Mouse (Mus musculus) embryonic facial prominence, embryonic 14.5 days (tissue): ENCODE results near the gene Gm853. TPM values are rescaled to one million over a fixed set of nuclear protein-coding genes. Genes with fewer than 3 reads are reported as not detected.

Experiments used
- ATAC-seq: fragments of 200-750 bp; cut with Nextera tagmentation; 2 replicates; pipeline ENCODE4 v1.8.0; 2017; ENCODE audit warnings: low read depth, moderate number of reproducible peaks, moderate TSS enrichment
- DNase-seq: peaks from one replicate; pipeline ENCODE4 v3.0.0-alpha.2; 2015; ENCODE audit warnings: low spot score
- H3K27ac ChIP-seq: fragments of 300-500 bp; sonication (generic); replicated peaks from 2 replicates; pipeline ENCODE4 v1.5.1; 2014; ENCODE audit warnings: low read depth, mild to moderate bottlenecking, low read length, moderate library complexity
- H3K27me3 ChIP-seq: fragments of 300-500 bp; sonication (generic); replicated peaks from 2 replicates; pipeline ENCODE4 v1.6.1; 2014; ENCODE audit warnings: low read length; ENCODE audit not compliant: control insufficient read depth, insufficient read depth
- H3K36me3 ChIP-seq: fragments of 300-500 bp; sonication (generic); 2 replicates; pipeline ENCODE4 v1.6.1; 2014; ENCODE audit warnings: low read length, mixed read lengths; ENCODE audit not compliant: control insufficient read depth, insufficient read depth
- H3K4me1 ChIP-seq: fragments of 300-500 bp; sonication (generic); 2 replicates; pipeline ENCODE4 v1.6.1; 2014; ENCODE audit warnings: antibody characterized with exemption, low read length; ENCODE audit not compliant: control insufficient read depth, insufficient read depth
- H3K4me2 ChIP-seq: fragments of 300-500 bp; sonication (generic); 2 replicates; pipeline ENCODE4 v1.6.1; 2014; ENCODE audit warnings: low read depth, mild to moderate bottlenecking, low read length, moderate library complexity, mixed read lengths
- H3K4me3 ChIP-seq: fragments of 300-500 bp; sonication (generic); 2 replicates; pipeline ENCODE4 v1.5.1; 2014; ENCODE audit warnings: low read depth, mild to moderate bottlenecking, low read length
- H3K9ac ChIP-seq: fragments of 300-500 bp; sonication (generic); 2 replicates; pipeline ENCODE4 v1.6.1; 2014; ENCODE audit warnings: low read depth, mild to moderate bottlenecking, low read length, moderate library complexity, mixed read lengths
- H3K9me3 ChIP-seq: fragments of 300-500 bp; sonication (generic); 2 replicates; pipeline ENCODE4 v1.6.1; 2016; ENCODE audit warnings: low read length; ENCODE audit not compliant: control insufficient read depth
- WGBS: fragments of 180-500 bp; shearing (Covaris S2); extraction: QIAGEN DNeasy Blood & Tissue Kit; methylation state at CpG from one replicate; pipeline ENCODE4 v1.1.7; 2014; 5-methylcytosine and 5-hydroxymethylcytosine counted together
- polyA plus RNA-seq: library from polyadenylated mRNA; unstranded; fragments of >200 nt; fragmentation: Nextera tagmentation; extraction: Ambion mirVana; gene quantifications from 2 replicates; pipeline ENCODE4 v1.2.1, GENCODE M21; 2014

Gm853 gene
- polyA plus RNA-seq = not detected in 2 replicates

DNA sequence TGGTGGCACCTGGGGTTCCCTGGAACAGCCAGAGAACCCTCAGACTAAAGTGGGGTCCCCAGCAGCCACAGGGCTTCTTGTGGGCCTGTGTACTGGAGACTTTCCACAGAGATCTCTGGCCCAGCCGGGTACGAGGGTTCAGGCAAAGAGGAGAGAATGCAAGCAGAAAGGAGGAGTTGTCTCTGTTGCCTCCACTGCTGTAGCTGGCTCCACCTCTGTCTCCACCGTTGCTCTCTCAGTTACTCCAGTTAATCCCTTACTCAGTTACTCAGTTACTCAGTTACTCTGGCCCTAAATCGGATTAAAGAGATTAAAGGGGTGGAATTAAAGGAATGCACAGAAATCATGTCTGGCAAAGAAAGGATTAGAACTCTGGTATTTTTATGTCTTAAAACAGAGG lies at the start of gene Gm853:
Gm853 (minus strand) TSS at position 223 of the 400 bp plus-strand sequence.
- ATAC-seq (no peak), DNase-seq (no peak)
- WGBS = 54% methylated on average over 4 of the region's 4 CpGs
- no peak within 1 kb of the TSS for H3K4me2 ChIP-seq
- no peaks in the 10 kb centered on the region for H3K4me1 ChIP-seq
- no peak within 1 kb of the TSS for H3K27ac ChIP-seq
- H3K36me3 ChIP-seq = no peaks in the 10 kb centered on the region
- H3K9ac ChIP-seq = no peak within 1 kb of the TSS
- no peaks in the 10 kb centered on the region for H3K27me3 ChIP-seq
- H3K4me3 ChIP-seq = no peak within 1 kb of the TSS
- no peaks in the 10 kb centered on the region for H3K9me3 ChIP-seq

DNA sequence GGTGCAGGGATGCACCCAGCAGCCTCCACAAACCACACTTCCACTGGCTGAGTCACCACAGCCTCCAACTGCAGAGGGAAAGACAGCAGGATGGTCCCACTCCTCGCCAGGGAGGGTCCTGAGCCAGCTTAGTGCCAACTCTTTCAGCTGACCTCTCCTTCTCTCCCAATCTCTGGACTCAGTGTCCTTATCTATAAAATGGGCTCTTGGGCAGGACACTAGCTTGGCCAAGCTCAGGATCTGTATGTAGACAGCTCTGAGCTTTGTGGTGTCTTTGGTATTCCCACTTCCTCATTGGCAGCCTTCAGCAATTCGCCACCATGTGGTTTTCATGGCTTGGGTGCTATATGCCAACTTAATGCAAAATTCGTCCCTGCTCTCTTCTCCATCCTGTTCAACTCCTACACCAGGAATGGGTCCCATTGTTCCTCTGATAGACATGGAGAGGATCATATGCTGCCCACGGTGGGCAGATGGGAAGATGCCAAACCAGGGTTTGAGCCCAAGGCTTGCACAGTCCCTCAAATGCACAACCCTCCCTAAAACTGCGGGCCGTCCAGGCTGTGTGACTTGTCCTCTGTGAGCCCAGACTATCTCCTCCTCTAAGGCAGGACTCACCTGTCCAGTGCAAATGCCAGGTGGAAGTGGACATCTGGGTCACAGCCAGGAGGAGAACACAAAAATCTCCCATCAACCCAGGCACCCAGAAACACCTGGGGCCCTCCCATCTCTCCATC lies 48.6 kb upstream of the Gm853 start:
- ATAC-seq (no peak), DNase-seq (no peak)
- 85% methylated on average over 6 of the region's 6 CpGs for WGBS
- no peaks in the 10 kb centered on the region for H3K9me3 ChIP-seq
- no peaks in the 10 kb centered on the region for H3K27me3 ChIP-seq
- H3K4me2 ChIP-seq = no peak overlapping the region
- no peak overlapping the region for H3K4me3 ChIP-seq
- H3K36me3 ChIP-seq = 0 out of 2 replicates have a peak, but pooled peaks cover 11% of the 10 kb centered on the region
- no peak overlapping the region for H3K9ac ChIP-seq
- H3K4me1 ChIP-seq = peaks cover 8% of the 10 kb centered on the region
- no peak overlapping the region for H3K27ac ChIP-seq

DNA sequence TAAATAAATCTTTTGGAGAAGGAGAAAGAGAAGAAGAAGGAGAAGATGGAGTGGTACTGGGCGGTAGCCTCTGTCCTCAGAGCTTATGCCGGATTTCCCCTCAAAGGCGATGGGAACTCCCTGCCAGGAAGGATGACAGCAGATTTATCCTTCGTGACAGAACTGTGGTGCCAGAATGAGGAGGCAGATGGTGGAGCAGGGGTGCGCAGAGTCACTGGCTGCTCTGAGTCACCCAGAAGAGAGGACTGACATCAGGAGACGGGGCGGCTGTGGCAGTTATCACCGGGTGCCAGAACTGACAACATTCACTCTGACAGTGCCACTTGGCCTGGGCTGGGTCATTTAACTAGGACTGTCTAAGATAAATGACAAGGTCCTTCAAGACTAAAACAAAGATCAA lies 47.9 kb upstream of the Gm853 start:
- Histone ChIP-seq H3K9me3 (no peaks in the 10 kb centered on the region), H3K4me3 (no peak overlapping the region)
- 85% methylated on average over 8 of the region's 8 CpGs for WGBS

DNA sequence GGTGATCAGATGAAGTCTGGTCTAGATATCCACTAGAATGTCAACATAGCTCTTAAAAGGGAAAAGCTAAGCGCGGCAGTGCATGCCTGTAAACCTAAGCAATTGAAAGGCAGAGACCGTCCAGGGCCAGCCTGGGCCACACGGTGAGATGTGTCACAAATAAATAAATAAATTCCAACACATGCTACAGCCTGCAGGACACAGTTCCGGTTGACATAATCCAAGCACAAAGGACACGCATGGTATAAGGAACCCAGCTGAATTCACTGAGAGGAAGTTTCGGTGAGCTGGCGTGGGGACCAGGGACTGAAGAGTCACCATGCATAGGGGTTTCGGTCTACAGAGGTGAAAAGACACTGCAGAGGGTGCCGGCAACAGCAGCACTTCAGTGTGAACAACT lies 46.5 kb upstream of the Gm853 start:
- H3K4me2 ChIP-seq = no peak overlapping the region
- WGBS = 85% methylated on average over 10 of the region's 10 CpGs
- peaks cover 7% of the 10 kb centered on the region for H3K4me1 ChIP-seq
- DNase-seq (no peak), ATAC-seq (no peak)
- no peak overlapping the region for H3K4me3 ChIP-seq
- H3K9me3 ChIP-seq = no peaks in the 10 kb centered on the region
- H3K9ac ChIP-seq = no peak overlapping the region
- no peaks in the 10 kb centered on the region for H3K27me3 ChIP-seq
- 0 out of 2 replicates have a peak, but pooled peaks cover 17% of the 10 kb centered on the region for H3K36me3 ChIP-seq
- H3K27ac ChIP-seq = no peak overlapping the region

More for the DNA sequence above, 47.9 kb upstream of the Gm853 start:
- no peak for ATAC-seq
- Histone ChIP-seq H3K4me1 (peaks cover 5% of the 10 kb centered on the region; the same call in 1 of the 2 replicates), H3K4me2 (no peak overlapping the region), H3K27ac (no peak overlapping the region), H3K36me3 (0 out of 2 replicates have a peak, but pooled peaks cover 11% of the 10 kb centered on the region), H3K9ac (no peak overlapping the region), H3K27me3 (no peaks in the 10 kb centered on the region)
- DNase-seq = no peak

DNA sequence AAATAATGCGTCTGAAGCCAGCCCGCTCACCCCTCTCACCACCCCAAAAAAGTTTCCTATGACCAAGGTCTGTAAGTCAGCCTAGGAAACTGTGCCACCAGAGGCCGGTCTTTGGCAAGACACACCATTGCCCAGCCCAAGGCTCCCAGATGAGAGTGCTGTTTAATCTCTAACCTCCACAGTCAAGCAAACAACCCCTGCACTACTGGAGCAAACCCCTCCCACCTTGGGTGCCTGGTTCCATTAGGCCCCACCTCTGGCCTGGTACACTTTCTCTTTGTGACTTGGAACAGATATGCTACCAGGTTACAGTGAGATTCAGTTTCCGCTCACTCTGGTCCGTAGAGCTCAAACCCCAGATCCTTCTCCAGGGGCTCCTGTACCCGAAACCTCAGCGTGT lies 44.9 kb upstream of the Gm853 start:
- Histone ChIP-seq H3K36me3 (peaks cover 33% of the 10 kb centered on the region), H3K4me1 (peaks cover 4% of the 10 kb centered on the region; the same call in 1 of the 2 replicates), H3K4me2 (peak overlapping the region; percentile 24; the same call in 1 of the 2 replicates), H3K9me3 (no peaks in the 10 kb centered on the region), H3K27ac (peak overlapping the region; percentile 42; the same call in 1 of the 2 replicates), H3K9ac (no peak overlapping the region), H3K4me3 (no peak overlapping the region), H3K27me3 (no peaks in the 10 kb centered on the region)
- DNase-seq = no peak
- WGBS = 69% methylated on average over 7 of the region's 7 CpGs
- 0 out of 2 replicates have a peak, but pooled peaks have one; percentile 19 for ATAC-seq

DNA sequence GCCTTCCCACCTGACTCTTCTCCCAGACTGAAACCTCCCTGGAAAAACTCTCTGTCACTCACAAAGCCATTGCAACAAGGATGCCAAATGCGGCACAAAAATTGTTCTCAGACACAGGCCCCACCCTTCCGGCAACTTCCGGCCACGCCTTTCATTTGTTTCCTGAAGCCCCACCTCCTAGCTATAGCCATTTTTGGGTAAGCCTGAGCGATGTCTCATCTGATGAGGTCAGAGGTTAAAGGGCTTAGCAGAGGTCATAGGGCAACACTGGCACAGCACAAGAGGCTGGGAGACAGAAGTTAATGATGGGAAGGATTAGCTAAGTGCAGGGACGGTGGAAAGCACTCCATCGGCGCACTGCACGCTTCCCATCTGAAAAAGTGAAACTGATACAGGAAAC lies 44.4 kb upstream of the Gm853 start:
- H3K4me3 ChIP-seq = no peak overlapping the region
- DNase-seq = no peak
- 51% methylated on average over 9 of the region's 9 CpGs for WGBS
- H3K4me1 ChIP-seq = peaks cover 4% of the 10 kb centered on the region; the same call in 1 of the 2 replicates
- no peak for ATAC-seq
- peak overlapping the region; percentile 42; the same call in 1 of the 2 replicates for H3K27ac ChIP-seq
- H3K9me3 ChIP-seq = no peaks in the 10 kb centered on the region
- no peaks in the 10 kb centered on the region for H3K27me3 ChIP-seq
- no peak overlapping the region for H3K9ac ChIP-seq
- peak overlapping the region; percentile 24; the same call in 1 of the 2 replicates for H3K4me2 ChIP-seq
- peaks cover 38% of the 10 kb centered on the region for H3K36me3 ChIP-seq

DNA sequence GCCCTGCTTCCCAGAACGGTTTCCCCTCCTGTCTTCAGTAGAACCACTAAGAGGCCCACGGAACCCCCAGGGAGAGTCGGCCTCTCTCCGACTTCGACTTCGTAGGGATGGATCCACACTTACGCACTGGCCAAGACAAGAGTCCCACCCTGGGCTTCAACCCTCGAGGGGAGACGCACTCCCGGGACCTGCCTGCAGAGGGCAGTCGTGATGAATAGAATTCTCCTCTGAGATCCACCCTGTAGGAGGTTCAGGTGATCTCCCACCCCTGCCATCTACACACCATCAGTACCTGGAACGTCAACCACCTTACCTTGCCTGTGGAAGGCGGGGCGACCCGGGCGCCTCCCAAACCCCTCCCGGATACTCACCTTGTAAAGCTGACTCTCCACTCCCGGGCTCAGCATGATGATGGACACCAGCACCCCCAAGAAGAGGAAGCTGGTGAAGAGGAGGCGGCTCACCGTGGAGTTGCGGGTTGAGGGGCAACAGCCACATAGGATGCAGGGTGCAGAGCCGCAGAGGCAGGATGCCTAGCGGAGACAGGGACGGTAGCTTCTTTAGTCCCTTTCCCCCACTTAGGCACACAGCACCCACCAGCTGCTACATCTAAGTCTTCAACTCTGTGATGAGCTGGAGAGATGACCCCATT lies 42.6 kb upstream of the Gm853 start:
- H3K4me2 ChIP-seq = no peak overlapping the region; the same call in 1 of the 2 replicates
- no peak overlapping the region for H3K9ac ChIP-seq
- no peak overlapping the region for H3K27ac ChIP-seq
- WGBS = 24% methylated on average over 24 of the region's 24 CpGs
- ATAC-seq = peak; percentile 69; the same call in 1 of the 2 replicates
- no peak overlapping the region for H3K4me3 ChIP-seq
- H3K27me3 ChIP-seq = no peaks in the 10 kb centered on the region
- peaks cover 4% of the 10 kb centered on the region; the same call in 1 of the 2 replicates for H3K4me1 ChIP-seq
- no peaks in the 10 kb centered on the region for H3K9me3 ChIP-seq
- peaks cover 47% of the 10 kb centered on the region for H3K36me3 ChIP-seq
- DNase-seq = peak; percentile 41

DNA sequence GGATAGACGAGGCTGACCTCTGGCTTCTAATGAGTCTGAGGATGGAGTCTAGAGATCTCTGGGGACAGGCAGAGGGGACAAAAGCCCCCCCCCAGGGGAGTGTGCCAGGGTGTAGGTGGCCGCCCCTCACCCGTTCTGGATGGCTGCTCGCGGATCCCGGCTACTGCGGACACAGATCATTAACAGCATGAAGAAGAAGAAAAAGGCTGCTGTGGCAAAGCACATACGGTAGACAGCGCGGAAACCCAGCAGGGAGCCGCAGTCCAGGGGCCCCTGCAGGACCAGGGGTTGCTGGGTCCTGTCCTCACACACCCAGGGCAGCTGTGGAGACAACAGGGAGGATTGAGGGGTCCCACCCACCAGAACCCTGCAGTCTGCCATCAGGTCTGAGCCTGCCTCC lies 41.9 kb upstream of the Gm853 start:
- H3K27ac ChIP-seq = no peak overlapping the region
- WGBS = 36% methylated on average over 7 of the region's 11 CpGs
- H3K36me3 ChIP-seq = peaks cover 50% of the 10 kb centered on the region
- peaks cover 4% of the 10 kb centered on the region; the same call in 1 of the 2 replicates for H3K4me1 ChIP-seq
- no peak overlapping the region for H3K9ac ChIP-seq
- no peaks in the 10 kb centered on the region for H3K27me3 ChIP-seq
- DNase-seq (no peak), ATAC-seq (no peak)
- H3K4me2 ChIP-seq = no peak overlapping the region
- H3K4me3 ChIP-seq = no peak overlapping the region
- no peaks in the 10 kb centered on the region for H3K9me3 ChIP-seq
